Comparison of ENCODE assay signal across 22 mouse cellular contexts in genomic region chr14:79280456-79280855, GRCm38 (mm10). TPM values are rescaled to one million over a fixed set of nuclear protein-coding genes. Genes with fewer than 3 reads are reported as not detected.
DNase-seq lines count a peak whose midpoint lies in the region; ATAC-seq and TF ChIP-seq lines count a peak whose summit lies in the region.
"Had no signal": no experiment of that assay in that cellular context is flagged by ENCODE, and none has a peak within 500 bp of the region (broad histone marks: within the 10 kb centered on the region; RNA-seq: fewer than 3 reads in every experiment).

No protein-coding gene starts in this region.

- peak overlapping the region; percentile 44; the same call in 1 of the 2 replicates for H3K27ac ChIP-seq in forebrain, embryonic 10.5 days
- no peak overlapping the region for H3K27ac ChIP-seq in forebrain, embryonic 14.5 days (ENCODE audit: low read depth, low read length)
- no peak overlapping the region for H3K27ac ChIP-seq in liver, postnatal 0 days (ENCODE audit: low read depth)
- no peak overlapping the region for H3K27ac ChIP-seq in liver, embryonic 11.5 days (ENCODE audit: low read depth, low read length)
- H3K27ac ChIP-seq: forebrain, embryonic 12.5 days; heart, embryonic 10.5 days; hindbrain, embryonic 10.5 days; intestine, embryonic 15.5 days; liver, embryonic 14.5 days; stomach, embryonic 15.5 days had no signal

- no peak for ATAC-seq in forebrain, embryonic 14.5 days
- ATAC-seq in liver, postnatal 0 days = peak; percentile 48; the same call in 1 of the 2 replicates
- no peak for ATAC-seq in liver, embryonic 11.5 days (replicated peaks; ENCODE audit: low FRiP score)
- ATAC-seq: intestine, embryonic 15.5 days had no signal

- H3K9me3 ChIP-seq in forebrain, embryonic 10.5 days = peaks cover 7% of the 10 kb centered on the region
- H3K9me3 ChIP-seq in forebrain, embryonic 14.5 days (replicated peaks; ENCODE audit: control insufficient read depth, low read length) = no peaks in the 10 kb centered on the region
- no peaks in the 10 kb centered on the region for H3K9me3 ChIP-seq in liver, postnatal 0 days (ENCODE audit: low read length)
- H3K9me3 ChIP-seq in liver, embryonic 11.5 days (ENCODE audit: control insufficient read depth, low read length) = no peaks in the 10 kb centered on the region
- H3K9me3 ChIP-seq: forebrain, embryonic 12.5 days; heart, embryonic 10.5 days; hindbrain, embryonic 10.5 days; intestine, embryonic 15.5 days; stomach, embryonic 15.5 days had no signal

- intact Hi-C loops in left cerebral cortex, postnatal 4 days (cut with DNase I) = no loop called here

- DNase-seq in forebrain, embryonic 10.5 days (ENCODE audit: extremely low spot score, low spot score) = no peak
- no peak for DNase-seq in forebrain, embryonic 14.5 days (ENCODE audit: low spot score)
- no peak for DNase-seq in liver, postnatal 0 days
- DNase-seq in liver, embryonic 11.5 days (ENCODE audit: low spot score) = no peak
- DNase-seq in splenic B cell, adult 2 months (ENCODE audit: low read depth, low spot score) = peak; percentile 58
- no peak for DNase-seq in left cerebral cortex, postnatal 4 days
- no peak for DNase-seq in cerebellum, postnatal 25 days
- no peak for DNase-seq in layer of hippocampus, adult 8-10 months (ENCODE audit: low spot score in 2 of 2)
- DNase-seq: adrenal gland, postnatal 14 days; cerebellum, postnatal 10 days; layer of hippocampus, adult 9-11 months; lung, postnatal 14 days; right cerebral cortex, postnatal 14 days had no signal

- no peak overlapping the region for H3K4me2 ChIP-seq in forebrain, embryonic 14.5 days (ENCODE audit: low read length)
- no peak overlapping the region for H3K4me2 ChIP-seq in liver, postnatal 0 days (ENCODE audit: low read depth, low read length)
- H3K4me2 ChIP-seq in liver, embryonic 11.5 days = no peak overlapping the region
- H3K4me2 ChIP-seq: forebrain, embryonic 12.5 days; intestine, embryonic 15.5 days; stomach, embryonic 15.5 days had no signal

- no peaks in the 10 kb centered on the region for H3K27me3 ChIP-seq in forebrain, embryonic 10.5 days (ENCODE audit: poor library complexity, severe bottlenecking)
- H3K27me3 ChIP-seq in forebrain, embryonic 14.5 days (replicated peaks; ENCODE audit: control insufficient read depth, insufficient read depth, low read length) = no peaks in the 10 kb centered on the region
- H3K27me3 ChIP-seq in liver, postnatal 0 days (ENCODE audit: insufficient read depth, low read length) = no peaks in the 10 kb centered on the region
- no peaks in the 10 kb centered on the region for H3K27me3 ChIP-seq in liver, embryonic 11.5 days (replicated peaks; ENCODE audit: control insufficient read depth, insufficient read depth, low read length)
- no peaks in the 10 kb centered on the region for H3K27me3 ChIP-seq in splenic B cell, adult 2 months (ENCODE audit: control insufficient read depth, insufficient read depth, low read length, poor library complexity, severe bottlenecking)
- H3K27me3 ChIP-seq: intestine, embryonic 15.5 days; stomach, embryonic 15.5 days had no signal

- TF ChIP-seq EP300 in liver, postnatal 0 days (IDR thresholded peaks at IDR 0.05; ENCODE audit: low read depth) = no peak

- no peak overlapping the region for H3K9ac ChIP-seq in forebrain, embryonic 14.5 days (ENCODE audit: low read length)
- H3K9ac ChIP-seq in liver, postnatal 0 days (replicated peaks) = no peak overlapping the region
- H3K9ac ChIP-seq in liver, embryonic 11.5 days (ENCODE audit: low read depth, low read length) = no peak overlapping the region
- H3K9ac ChIP-seq: forebrain, embryonic 12.5 days; intestine, embryonic 15.5 days; liver, embryonic 14.5 days; stomach, embryonic 15.5 days had no signal

- no peaks in the 10 kb centered on the region for H3K36me3 ChIP-seq in forebrain, embryonic 10.5 days (replicated peaks)
- H3K36me3 ChIP-seq in forebrain, embryonic 14.5 days (ENCODE audit: control insufficient read depth, insufficient read depth, low read length) = no peaks in the 10 kb centered on the region
- no peaks in the 10 kb centered on the region for H3K36me3 ChIP-seq in liver, postnatal 0 days (replicated peaks; ENCODE audit: insufficient read depth, low read length)
- no peaks in the 10 kb centered on the region for H3K36me3 ChIP-seq in liver, embryonic 11.5 days (ENCODE audit: control insufficient read depth, insufficient read depth, low read length)
- H3K36me3 ChIP-seq in splenic B cell, adult 2 months (ENCODE audit: control insufficient read depth, insufficient read depth, low read length, poor library complexity, severe bottlenecking) = no peaks in the 10 kb centered on the region
- H3K36me3 ChIP-seq: forebrain, embryonic 12.5 days; heart, embryonic 10.5 days; hindbrain, embryonic 10.5 days; intestine, embryonic 15.5 days; stomach, embryonic 15.5 days had no signal

- peaks cover 24% of the 10 kb centered on the region for H3K4me1 ChIP-seq in forebrain, embryonic 10.5 days
- H3K4me1 ChIP-seq in forebrain, embryonic 14.5 days (ENCODE audit: control insufficient read depth, insufficient read depth, low read length) = no peaks in the 10 kb centered on the region
- no peaks in the 10 kb centered on the region for H3K4me1 ChIP-seq in liver, postnatal 0 days (ENCODE audit: insufficient read depth)
- peaks cover 14% of the 10 kb centered on the region for H3K4me1 ChIP-seq in liver, embryonic 11.5 days (replicated peaks; ENCODE audit: control insufficient read depth, insufficient read depth, low read length)
- H3K4me1 ChIP-seq: intestine, embryonic 15.5 days; stomach, embryonic 15.5 days had no signal

- WGBS in forebrain, embryonic 10.5 days = 90% methylated on average over 9 of the region's 9 CpGs
- 92% methylated on average over 9 of the region's 9 CpGs for WGBS in forebrain, embryonic 14.5 days
- WGBS in liver, postnatal 0 days (ENCODE audit: insufficient replicate concordance) = 80% methylated on average over 9 of the region's 9 CpGs
- 89% methylated on average over 9 of the region's 9 CpGs for WGBS in liver, embryonic 11.5 days

- TF ChIP-seq CTCF in liver, postnatal 0 days (IDR thresholded peaks at IDR 0.05; ENCODE audit: low read depth) = no peak

- no peak overlapping the region for H3K4me3 ChIP-seq in forebrain, embryonic 10.5 days
- H3K4me3 ChIP-seq in forebrain, embryonic 14.5 days (ENCODE audit: low read depth, low read length) = no peak overlapping the region
- H3K4me3 ChIP-seq in liver, postnatal 0 days (ENCODE audit: low read depth, low read length) = no peak overlapping the region
- H3K4me3 ChIP-seq in liver, embryonic 11.5 days (ENCODE audit: low read depth, low read length) = no peak overlapping the region
- H3K4me3 ChIP-seq: forebrain, embryonic 12.5 days; heart, embryonic 10.5 days; hindbrain, embryonic 10.5 days; intestine, embryonic 15.5 days; stomach, embryonic 15.5 days had no signal

RNA-seq across cellular contexts. Expression of gene Rgcc, which starts 21.0 kb away (rescaled TPM):
- polyA plus RNA-seq in forebrain, embryonic 10.5 days (2016; fragmentation: Nextera tagmentation; extraction: Ambion mirVana) = 52.1 and 60.1 TPM in 2 replicates
- 68.7 and 81.5 TPM in 2 replicates for polyA plus RNA-seq in forebrain, embryonic 14.5 days (2014; fragmentation: Nextera tagmentation; extraction: Ambion mirVana)
- 98.4 and 102 TPM in 2 replicates for polyA plus RNA-seq in liver, postnatal 0 days (2015; fragmentation: Nextera tagmentation; extraction: Ambion mirVana)
- 233 and 245 TPM in 2 replicates for polyA plus RNA-seq in liver, embryonic 11.5 days (2014; fragmentation: Nextera tagmentation; extraction: Ambion mirVana)
- 10 to 100 TPM; 21.4 to 21.8 TPM for total RNA-seq in left cerebral cortex, postnatal 4 days (2021)
- 10 to 100 TPM; 32.3 to 39.8 (median 33.4) TPM for total RNA-seq in layer of hippocampus, adult 8-10 months (2022)

RNA-seq across cellular contexts. Expression of gene Zfp957, which starts 33.3 kb away (rescaled TPM):
- not detected in 2 replicates for polyA plus RNA-seq in forebrain, embryonic 10.5 days (2016; fragmentation: Nextera tagmentation; extraction: Ambion mirVana)
- not detected in 2 replicates for polyA plus RNA-seq in forebrain, embryonic 14.5 days (2014; fragmentation: Nextera tagmentation; extraction: Ambion mirVana)
- polyA plus RNA-seq in liver, postnatal 0 days (2015; fragmentation: Nextera tagmentation; extraction: Ambion mirVana) = not detected in 2 replicates
- not detected in 2 replicates for polyA plus RNA-seq in liver, embryonic 11.5 days (2014; fragmentation: Nextera tagmentation; extraction: Ambion mirVana)
- total RNA-seq in left cerebral cortex, postnatal 4 days (2021) = not detected
- not detected for total RNA-seq in layer of hippocampus, adult 8-10 months (2022)
- total RNA-seq: adrenal gland, postnatal 14 days; ES-E14; left cerebral cortex, postnatal 36 days had no signal
- polyA plus RNA-seq: embryonic facial prominence, embryonic 11.5 days; forebrain, embryonic 12.5 days; hindbrain, embryonic 10.5 days; intestine, embryonic 15.5 days; liver, embryonic 14.5 days; stomach, embryonic 15.5 days had no signal
